Mouse (Mus musculus) spleen, postnatal 4 days (tissue): ENCODE results near the gene Arid1a.

Source experiments
- DNase-seq, 2 experiments: peaks; one replicate each; pipeline ENCODE4 v3.0.0; 2022; ENCODE audit warnings: low spot score in 2 of 2

Gene Arid1a

DNA sequence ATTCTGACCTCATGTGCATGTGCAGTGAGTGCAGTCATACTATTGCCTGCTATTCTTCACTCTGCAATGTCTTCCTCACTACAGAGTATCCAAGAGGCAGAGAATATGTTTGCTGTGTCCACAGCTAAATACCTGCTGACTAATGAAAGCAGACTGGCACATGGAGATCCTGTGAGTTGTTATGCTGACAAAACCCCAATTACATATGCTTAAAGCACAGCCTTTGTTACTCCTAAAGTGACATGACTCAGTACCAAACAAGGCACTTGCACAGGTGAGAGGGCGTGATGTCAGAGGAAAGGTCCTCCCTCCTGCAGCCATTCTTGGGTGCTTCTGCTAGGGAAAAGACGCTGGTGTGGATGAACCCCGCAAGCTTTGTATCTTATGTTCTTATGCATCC is 21.3 kb downstream of the Arid1a start:
- DNase-seq = no peak

DNA sequence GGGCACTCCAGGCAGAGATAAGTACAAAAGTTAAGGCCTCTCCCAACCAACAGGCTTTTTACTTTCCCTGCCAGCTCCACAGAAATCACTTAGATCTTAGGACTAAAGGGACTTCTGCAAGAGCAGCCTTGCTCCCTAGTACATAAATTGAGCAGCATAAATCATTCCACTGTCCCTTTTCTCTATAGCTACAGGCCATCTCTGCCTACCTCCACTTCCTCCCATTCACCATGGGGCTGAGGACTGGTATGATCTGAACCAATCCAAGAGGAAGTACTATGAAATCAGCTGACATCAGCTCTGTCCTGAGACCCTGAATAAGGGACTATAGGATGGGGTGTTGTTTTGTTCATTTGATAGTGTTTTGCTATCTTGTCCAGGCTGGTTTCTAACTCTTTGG is 26.4 kb downstream of the Arid1a start:
- DNase-seq = no peak

DNA sequence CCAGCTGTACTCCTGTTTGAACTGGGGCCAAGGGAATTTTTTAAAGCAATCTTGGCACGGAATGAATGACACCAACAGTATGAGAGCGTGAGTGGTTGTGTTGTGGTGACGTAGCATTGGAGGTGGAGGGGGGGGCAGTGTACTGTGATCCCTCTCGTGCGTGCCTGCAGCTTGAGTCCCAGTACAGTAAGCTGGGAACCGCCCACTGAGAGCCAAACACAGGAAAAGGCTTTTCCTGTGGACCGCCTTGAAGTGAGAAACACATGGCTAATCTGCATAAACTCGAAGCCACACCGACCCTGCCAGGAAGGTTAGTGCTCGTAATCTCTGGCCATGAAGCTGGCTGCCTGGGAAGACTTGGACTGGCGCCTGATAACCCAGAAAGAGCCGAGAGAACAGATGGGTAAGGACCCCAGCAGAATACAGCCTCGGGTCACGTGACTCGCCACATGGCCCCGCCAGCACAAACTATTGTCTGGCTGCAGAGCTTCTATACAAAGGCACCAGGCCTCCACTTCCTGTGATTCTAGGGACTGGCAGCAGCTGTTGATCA is 27.0 kb downstream of the Arid1a start:
- DNase-seq = peak; percentile 62 to 76

DNA sequence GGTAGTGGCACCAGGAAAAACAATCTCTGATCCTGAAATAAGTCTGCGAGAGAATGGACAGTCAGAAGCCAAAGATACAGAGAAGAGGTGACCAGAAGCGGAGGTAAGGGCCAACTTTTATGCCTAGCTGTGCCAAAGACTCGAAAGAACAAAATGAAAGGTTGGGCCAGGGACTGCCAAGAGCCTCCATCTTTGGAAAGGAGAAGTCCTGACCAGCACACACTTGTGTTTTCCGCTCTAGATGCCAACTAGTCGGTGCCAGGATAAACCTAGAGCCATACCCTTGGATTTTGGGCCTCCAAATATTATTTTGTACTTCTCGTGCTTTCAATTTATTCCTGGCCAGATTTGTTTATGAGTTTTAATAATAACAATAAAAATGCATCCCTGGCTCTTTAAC is 27.6 kb downstream of the Arid1a start:
- no peak for DNase-seq

DNA sequence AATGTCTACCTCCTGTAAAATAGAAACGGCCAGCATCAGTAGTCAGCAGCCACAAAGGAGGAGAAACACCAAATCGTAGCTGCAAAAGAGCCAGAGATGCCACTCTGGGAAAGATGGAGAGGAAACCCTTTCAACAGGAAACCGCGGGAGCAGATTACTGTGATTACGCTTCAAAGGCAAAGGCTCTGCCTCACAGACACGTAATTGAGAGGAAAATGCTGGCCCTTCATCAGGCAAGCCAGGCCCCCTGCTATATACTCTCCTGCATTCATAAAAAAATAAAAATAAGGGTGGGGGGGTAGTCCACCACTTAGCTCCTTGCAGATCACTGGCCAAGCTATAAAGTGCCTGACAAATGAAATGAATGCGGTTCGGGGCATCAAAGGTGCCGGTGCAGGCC is 28.3 kb downstream of the Arid1a start:
- no peak for DNase-seq

DNA sequence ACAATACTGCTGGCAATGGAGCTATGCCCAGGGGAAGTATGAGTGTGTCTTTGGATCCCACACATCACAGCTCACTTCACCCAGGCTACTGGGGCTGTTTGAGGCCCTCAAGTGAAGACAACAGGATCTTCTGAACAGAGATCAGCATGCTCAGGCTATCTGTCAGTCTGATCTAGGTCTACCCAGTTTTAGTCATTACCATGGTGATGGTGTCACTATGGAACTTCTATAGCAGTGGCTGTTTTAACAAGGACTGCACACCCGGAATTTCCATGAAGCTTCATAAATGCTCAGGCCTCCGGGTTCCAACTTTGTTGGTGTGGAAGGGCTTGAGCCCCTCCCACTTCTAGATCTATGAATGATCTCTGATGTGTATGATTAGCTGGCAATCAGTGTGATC is 30.9 kb downstream of the Arid1a start:
- no peak for DNase-seq

DNA sequence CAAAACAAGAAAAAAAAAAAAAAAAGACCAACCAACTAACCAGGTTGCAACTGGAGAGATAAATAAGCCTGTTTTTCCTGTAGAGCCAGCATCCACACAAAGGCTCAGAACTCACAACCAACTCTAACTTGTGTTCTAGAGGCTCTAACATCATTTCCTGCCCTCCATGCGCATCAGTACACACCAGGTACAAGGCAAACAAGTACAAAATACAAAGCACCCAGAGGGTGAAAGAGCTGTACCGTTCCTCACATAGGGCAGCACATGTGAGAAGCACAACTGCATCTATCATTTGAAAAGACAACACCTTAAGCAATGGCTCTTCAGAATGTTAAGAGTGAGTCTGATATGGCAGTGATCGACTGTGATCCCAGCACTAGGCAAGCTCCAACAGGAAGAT is 36.8 kb downstream of the Arid1a start:
- no peak for DNase-seq

DNA sequence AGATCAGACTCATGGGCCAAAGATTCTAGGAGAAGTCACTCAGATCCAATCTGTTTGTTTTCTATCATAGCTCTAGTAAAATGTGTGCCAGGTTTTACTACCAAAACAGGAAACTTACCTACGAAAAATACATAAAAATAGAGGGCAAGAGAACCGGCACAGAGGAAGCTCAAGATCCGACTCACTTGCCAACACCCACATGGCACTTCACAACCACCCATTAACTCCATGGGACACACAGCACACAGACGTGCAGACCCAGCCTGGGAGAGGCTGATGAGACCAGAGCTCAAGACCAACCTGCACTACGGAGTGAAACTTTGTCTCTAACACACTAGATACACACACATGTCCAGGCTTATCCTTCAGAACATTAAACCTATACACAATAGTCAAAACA is 43.8 kb downstream of the Arid1a start:
- DNase-seq = no peak

DNA sequence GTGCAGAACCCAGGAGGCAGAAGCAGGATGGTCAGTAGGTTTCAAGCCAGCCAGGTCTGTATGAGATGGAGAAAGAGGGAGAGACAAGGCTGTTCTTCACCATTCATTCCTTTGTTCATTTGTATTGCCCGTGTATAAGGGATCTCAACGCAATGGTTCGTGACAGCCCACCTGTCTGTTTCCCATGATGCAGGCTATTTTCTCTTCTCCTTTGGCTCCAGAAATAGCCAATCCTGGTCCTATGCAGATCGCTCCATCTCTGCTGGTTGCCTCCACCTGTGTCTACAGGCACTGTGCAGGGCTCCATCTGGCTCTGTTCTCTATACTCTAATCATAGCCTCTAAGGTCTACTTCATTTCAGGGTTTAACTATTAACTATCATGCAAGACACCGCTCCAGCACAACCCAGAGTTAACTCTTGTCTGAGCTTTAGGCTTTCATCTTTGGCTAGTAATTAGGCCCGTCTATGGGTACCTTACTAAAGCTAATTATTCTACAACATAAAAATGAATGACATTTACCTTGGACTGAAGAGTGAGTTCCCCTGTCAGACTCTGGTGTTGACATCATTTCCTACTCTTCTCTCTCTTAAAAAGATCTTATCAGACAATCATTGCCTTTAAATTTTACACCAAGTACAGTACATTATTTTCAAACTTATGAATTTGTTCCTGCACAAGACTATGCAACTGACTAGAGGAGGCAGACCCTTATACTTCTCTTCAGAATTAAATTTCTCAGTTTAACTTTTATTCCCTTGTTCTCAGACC is 45.1 kb downstream of the Arid1a start:
- no peak for DNase-seq

DNA sequence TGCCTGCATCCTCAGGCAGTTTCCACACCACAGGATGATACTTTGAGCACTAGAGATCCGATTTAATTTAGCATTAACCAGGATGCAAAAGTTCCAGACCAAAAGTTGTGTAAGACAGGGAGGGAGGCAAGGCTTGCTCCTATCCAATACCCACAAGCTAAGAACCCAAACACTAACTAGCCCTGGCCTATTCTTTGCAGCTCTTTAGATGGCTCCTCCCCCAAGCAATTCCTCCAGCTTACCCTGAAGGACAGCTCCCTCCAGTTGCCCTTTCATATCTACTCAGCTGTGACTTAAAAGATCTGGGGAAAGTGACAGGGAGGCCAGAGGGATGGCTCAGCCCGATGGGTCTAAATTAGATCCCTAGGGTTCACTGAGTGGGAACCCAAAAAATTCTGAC is 47.2 kb downstream of the Arid1a start:
- DNase-seq = no peak

DNA sequence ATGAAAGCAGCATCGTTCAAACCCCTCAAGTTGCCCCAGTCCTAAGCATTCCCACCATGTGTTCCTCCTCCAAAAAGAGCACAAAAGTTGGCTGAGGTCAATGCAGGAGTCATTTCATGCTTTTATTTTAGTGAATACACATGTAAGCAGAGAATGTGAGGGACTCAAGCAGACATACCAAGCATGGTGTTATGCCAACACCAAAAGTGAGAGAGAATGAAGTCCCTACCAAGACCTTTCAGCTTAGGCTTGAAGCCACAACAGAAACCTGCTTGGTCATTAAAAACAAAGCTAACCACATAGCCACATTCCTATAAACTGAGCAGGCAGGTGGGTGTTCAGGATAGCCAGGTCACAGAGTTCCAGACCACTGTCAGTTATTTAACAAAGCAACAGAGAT is 49.1 kb downstream of the Arid1a start:
- DNase-seq = no peak

DNA sequence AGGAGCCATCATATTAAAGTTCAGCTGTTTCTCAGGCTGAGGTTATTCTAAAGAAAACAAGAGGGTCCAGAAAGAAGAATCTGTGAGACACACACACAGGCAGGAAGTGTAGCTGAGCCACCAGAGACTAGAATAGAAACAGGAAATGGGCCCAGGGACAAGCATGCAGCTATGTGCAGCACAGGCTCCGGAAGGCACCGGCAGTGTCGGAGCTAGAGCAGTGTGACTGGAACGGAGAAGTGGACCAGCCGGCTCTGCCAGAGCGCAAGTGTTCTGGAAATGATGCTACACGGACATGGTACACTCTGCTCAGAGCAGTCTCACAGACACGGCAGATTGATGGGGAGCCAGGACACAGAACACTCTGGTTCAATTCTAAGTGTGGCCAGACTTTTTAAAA is 49.6 kb downstream of the Arid1a start:
- peak; percentile 72 to 79 for DNase-seq

DNA sequence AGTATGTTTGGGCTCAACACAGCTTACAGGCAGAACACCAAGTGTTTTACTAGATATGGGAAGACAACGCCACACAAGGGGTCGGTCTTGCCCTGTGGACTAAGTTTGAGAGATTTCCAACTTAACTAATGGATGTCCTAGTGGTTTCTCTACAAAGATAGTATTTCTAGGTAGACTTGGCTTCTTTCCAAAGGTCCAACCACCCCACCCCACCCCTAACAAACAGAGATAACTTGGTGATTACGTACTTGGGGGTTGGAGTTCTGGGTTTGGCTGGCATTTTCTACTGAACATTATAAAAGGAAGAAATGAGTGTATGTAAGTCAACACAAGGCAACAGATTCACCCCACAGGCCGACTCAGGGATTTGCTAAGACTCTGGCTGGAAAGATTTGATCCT is 51.5 kb downstream of the Arid1a start:
- no peak for DNase-seq

DNA sequence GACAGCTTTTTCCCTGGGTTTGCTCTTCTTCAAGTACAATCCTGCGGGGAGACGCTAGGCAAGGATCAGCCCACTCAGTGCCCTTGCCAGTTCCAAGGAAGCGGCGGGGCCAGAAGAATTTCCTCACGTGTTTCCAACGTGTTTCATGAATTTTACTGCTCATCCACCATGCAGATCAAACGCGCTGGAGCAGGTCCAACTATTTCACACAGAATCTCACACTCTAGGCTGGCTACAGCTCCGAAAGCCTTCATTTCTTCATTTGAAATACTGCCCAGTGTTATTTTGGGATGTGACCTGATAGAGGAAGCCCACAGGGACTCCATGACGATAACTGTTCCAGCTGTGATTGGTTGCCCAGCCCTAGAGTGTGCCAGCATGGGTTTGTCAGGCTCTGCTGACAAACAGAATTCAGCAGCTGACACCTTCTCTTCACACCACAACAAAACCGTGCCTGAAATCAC is 55.6 kb downstream of the Arid1a start:
- no peak for DNase-seq

DNA sequence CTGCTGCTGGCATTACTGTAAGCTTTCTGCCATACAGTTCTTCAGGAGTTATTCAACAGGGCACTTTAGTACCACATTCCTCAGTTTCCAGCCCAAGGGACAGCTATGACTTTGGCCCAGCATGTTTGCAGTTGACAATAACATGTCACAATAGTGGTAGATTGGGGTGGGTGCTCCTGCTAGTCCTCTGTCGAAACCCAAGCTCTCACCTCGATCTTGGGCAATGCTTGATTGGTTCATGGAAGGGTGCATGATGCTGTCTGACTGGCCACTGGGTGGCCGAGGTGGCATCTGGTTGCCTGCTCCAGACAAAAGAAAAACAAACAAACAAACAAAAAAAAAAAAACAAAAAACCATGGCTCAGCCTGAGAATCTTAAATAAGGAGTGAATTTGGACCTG is 61.2 kb downstream of the Arid1a start:
- no peak for DNase-seq

DNA sequence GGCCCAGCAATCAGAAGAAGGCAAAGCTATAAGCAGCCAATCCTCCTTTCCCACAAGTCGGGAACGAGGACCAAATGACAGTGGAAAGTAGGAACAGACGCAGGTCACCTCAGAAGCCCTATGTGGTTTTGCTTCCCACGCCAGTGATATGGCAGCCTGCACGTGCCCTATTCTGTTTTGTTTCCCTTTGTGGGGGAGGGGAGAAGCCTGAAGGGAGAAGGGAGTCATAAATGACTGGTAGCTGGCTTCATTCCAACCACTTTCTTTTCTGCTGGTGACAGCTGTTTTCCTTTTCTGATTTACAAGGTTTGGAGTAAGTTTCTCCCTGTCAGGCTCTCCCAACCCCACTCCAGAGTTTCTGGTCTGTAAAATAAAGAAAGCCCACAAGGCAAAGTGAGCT is 66.3 kb downstream of the Arid1a start:
- no peak for DNase-seq

DNA sequence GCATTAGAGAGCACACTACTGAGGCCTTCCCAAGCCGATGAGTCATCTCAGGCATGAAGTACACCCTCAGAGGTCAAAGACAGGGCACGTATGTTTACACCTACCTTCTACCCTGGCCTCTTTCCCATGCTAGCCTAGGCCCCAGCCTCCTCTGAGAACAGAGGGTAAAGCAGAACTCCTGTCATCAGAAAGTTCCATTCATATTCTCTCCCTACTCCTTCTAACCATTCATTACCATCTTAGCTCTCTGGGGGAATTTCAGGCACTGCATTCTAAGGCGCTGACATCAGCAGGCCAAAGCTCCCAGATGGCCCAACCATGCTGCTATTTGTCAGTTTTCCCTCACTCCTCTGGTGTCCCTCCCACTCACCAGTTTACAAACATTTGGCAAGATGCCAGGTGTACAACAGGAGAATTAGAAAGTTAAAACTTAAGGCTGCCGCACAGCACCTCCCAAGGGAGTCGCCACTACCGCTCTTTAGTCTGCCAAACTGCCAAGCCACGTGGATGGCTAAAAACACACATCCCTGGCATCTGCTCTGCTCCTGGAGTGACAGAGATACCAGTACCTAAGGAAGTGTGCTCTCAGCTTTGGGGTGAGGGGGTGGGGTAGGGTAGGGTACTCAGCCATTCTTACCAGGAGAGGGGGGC is 68.0 kb downstream of the Arid1a start:
- DNase-seq = no peak

DNA sequence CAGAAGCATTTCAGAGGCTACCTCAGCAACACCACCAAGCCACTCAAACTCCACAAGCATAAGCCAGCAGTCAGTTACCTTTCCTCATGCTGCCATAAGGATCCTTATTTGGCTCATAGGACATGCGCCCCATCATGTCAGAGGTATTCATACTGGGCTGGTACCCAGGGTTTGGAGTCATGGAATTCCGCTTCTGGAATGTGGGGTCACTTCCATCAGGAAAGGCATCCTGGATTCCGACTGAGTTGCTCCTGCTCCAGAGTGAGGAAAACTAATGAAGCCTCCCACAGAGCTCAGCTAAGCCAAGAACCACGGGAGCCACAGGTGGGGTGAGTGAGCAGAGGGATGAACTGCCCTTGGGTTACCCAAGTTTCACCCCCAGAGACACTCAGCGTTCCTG is 69.4 kb downstream of the Arid1a start:
- no peak for DNase-seq

DNA sequence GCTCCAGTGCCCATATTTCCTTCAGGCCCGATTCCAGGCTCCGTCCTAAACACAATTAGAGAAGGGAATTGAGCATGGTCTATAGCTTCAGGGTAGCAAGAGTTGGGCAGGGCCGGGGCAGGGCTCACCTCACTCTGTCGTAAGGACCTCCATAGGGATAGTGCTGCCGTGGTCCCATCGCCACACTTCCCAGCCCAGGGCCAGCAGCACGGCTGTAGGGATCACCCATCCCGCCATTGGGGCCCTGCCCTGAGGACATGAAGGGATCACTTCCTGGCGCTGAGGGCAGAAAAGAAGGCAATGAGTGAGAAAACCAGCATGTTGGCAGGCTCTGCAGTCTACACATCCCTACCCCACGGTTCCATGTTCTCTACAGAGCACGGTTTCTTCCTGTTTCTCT is 70.1 kb downstream of the Arid1a start:
- DNase-seq = no peak

DNA sequence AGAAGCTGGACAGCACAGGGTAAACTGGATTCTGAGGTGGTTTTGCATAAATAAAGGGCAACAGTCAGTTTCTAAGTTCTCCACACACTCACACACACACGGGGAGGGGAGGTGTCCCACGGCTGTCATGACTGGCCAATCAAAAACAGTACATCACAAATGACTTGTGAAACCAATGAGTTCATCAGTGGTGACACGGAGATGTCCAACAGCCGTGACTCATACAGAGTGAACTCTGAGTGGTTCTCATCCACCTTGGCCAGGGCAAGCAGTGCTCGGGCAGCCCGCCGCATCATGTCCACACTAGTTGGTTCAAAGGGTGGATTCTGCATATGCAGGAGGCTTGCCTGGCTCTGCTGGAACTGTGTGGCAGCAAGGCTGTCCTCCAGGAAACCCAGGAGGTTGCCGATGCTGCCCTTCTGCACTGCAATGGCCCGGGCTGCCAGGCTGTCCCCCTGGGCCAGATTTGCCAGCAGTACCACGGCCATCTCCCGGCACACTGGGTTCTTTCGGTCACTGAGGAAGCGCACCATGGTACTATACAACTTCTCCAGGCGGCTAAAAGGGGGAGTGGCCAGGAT is 76.3 kb downstream of the Arid1a start:
- DNase-seq = no peak

DNA sequence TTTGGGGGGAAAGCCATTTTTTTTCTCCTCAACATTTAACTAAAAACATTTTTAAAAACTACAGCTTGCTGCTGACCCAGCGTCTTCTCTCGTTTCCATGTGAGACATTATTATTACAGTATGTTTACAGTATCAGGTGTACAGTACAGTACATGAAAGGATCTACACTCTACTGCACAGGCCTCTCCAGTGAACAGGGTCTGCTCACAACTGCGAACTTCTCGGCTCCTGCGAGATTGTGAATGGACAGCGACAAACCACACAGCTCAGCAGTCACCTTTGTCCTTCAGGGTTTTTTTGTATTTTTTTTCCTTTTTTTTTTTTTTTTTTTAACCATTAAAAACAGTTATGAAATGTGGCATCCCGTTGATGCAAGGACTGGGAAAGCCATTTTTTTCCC is 76.9 kb downstream of the Arid1a start:
- no peak for DNase-seq

DNA sequence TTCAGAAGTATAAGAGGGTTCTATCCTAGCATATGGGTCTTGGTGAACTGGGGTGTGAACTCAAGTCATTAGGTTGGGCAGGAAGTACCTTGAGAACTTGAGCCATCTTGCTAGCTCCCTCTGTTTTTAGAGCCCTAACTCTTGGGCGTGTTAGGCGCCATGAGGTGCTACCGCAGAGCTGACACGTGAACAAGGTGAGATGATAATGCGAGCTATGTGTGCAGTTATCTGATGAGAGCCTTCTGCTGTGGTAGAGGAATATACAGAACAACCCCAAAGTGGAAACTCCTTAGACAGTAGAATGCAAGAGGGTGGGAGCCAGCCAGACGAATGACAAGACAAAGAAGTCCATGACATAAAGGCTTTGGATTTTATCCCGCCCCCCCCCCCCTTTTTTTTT is 79.3 kb downstream of the Arid1a start:
- DNase-seq = no peak

DNA sequence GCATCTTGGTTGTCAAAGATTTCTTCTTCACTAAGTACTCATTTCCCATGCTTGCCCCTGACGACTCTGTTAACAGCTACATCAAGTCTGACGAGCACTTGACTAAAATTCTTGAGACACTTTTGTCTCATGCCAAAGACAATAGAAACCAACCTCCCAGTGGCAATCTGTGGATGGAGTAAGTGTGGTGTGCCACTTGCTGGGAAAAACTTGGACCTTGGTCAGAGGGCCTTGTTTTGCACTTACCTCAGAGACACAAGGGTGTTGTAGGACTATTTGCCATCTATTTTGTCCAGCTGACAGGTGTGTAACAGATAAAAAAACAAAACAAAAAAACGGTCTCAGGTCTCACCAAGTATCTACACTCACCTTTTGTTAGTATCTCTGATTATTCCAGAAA is 80.4 kb downstream of the Arid1a start:
- DNase-seq = no peak
